Mouse (Mus musculus): ENCODE results near the gene Zfp69. TPM values are rescaled to one million over a fixed set of nuclear protein-coding genes. Genes with fewer than 3 reads are reported as not detected.

The Zfp69 gene
- total RNA-seq, 4 experiments from 2014 or later, result 1.6 to 3.0 (median 2.6) TPM

DNA sequence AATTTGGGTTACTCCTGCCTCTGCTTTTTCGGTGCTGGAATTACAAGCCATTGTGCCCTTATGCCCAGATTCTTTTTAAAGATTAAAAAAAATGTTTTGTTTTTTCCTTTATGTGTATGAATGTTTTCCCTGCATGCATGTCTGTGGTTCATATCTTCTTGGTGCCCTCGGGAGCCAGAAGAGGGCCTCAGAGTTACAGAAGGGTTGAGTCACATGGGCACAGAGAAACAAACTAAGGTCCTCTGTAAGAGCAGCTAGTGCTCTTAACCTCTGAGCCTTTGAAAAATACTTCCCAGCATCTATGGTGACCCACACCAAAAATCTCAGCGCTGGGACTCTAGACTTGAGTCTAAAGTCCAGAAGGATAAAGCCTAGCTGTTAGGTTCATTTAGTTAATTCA, 26.1 kb downstream of the Zfp69 start:
- no peak for DNase-seq (ENCODE audit: low spot score in 2 of 2)

GRCm38 (mm10) chr4:120924554-120925299, 26.8 kb downstream of the Zfp69 start, which contains the start of gene Exo5:
Gene Exo5 (minus strand): TSS chr4:120925017.
- DNase-seq (ENCODE audit: low spot score in 2 of 2), result peak; percentile 83 to 88

DNA sequence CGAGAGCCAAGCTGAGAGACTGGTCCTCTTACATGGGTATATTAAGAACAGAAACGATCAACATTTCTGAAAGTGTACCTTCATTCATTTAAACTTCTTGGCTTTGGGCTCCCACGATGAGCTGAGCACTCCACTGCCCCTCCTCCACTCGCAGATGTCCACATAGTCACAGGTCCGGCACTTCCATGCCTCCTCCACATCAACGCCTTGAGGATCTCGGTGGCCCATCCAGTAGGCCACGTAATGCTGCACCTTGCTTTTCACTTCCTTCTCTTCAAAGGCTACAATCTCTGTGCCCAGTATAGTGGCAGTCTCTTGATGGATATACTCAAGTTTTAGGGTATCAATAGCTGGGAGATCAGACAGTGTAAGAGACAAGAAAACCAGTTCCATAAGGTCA, 30.0 kb downstream of the Zfp69 start:
- DNase-seq (ENCODE audit: low spot score in 2 of 2), result no peak

DNA sequence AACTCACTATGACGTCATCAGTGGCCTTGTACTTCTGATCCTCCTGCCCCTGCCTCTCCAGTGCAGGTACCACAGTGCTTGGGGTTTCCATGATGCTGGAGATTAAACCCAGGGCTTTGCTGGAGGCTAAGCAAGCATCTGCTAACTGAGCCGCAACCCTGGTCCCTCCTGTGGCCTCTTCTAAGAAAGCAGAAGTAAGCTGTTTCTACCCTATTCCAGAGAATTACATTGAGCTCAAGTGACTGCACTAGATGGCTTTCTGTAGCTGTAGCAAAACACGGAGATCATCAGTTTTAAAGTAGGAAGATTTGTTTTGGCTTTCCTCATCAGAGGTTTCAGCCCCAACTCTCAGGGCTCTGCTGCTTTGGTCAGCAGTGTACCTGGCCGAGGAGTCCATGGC, 37.0 kb downstream of the Zfp69 start:
- no peak for DNase-seq (ENCODE audit: low spot score in 2 of 2)

GRCm38 (mm10) chr4:120913861-120914260, 37.6 kb downstream of the Zfp69 start:
- no peak for DNase-seq (ENCODE audit: low spot score in 2 of 2)

DNA sequence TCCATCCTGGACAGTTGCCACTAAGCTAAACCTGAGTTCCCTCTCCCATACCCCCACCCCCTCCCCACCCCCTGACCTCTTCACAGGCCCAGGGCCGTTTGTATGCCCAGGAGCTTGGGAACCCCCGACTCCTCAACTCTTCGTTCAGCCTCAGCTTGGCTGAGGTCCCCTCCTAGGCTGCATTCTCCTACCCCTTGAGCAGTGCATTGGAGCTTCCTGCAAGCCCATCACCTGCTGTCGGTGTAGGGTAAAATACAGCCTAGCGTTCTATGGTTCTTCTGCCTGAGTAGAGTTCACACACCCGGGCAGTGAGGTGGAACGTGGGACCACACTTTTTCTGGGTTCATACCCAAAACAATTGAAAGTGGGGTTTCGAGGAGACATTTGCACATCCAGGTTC, 38.1 kb downstream of the Zfp69 start:
- DNase-seq (ENCODE audit: low spot score in 2 of 2), result no peak

GRCm38 (mm10) chr4:120912866-120913265, 38.6 kb downstream of the Zfp69 start:
- DNase-seq (ENCODE audit: low spot score in 2 of 2), result no peak

DNA sequence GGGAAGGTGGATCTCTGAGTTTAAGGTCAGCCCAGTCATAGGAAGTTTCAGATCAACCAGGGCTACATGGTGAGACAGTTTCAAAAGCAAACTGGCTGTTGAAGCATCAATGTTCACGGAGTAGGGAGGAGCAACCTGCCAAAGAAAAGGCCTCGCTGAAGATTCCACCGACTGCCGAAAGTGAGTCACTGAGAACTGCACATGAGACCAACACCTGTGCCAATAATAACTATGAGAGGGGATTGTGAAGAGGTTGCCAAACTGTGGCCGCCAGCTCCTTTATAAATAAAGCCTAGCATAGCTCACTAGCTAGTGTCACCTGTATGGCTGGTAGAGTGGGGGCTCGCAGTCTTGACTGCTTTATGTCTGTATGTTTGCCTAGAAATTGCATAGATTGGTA, 40.4 kb downstream of the Zfp69 start:
- DNase-seq (ENCODE audit: low spot score in 2 of 2), result no peak

- peak in 1 of 2 experiments; percentile 35 for DNase-seq (ENCODE audit: low spot score in 2 of 2)
Measured at GRCm38 (mm10) chr4:120909558-120910150, 41.8 kb downstream of the Zfp69 start.

GRCm38 (mm10) chr4:120905644-120906043, 45.9 kb downstream of the Zfp69 start:
- no peak for DNase-seq (ENCODE audit: low spot score in 2 of 2)

DNA sequence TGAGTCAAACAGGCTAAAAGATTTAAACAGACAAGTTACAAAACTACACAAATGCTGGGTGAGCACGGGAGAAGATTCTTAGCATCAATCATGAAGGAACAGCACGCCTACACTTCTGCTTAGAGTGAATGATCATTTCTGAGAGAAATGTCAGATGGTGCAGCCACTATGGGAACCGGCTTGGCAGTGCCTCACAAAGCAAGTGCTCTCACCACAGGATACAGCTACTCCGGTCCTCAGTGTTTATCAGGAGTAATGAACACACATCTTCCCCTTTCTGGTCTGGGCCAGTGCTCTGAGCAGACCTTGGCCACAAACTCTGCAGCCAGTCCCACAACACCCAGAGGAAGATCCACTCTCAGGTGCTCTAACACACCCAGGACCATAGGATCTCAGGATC, 47.0 kb downstream of the Zfp69 start:
- DNase-seq (ENCODE audit: low spot score in 2 of 2), result no peak

- no peak for DNase-seq (ENCODE audit: low spot score in 2 of 2)
Measured at GRCm38 (mm10) chr4:120895810-120896584, 55.5 kb downstream of the Zfp69 start.

GRCm38 (mm10) chr4:120895226-120895625, 56.3 kb downstream of the Zfp69 start:
- DNase-seq (ENCODE audit: low spot score in 2 of 2), result no peak

DNA sequence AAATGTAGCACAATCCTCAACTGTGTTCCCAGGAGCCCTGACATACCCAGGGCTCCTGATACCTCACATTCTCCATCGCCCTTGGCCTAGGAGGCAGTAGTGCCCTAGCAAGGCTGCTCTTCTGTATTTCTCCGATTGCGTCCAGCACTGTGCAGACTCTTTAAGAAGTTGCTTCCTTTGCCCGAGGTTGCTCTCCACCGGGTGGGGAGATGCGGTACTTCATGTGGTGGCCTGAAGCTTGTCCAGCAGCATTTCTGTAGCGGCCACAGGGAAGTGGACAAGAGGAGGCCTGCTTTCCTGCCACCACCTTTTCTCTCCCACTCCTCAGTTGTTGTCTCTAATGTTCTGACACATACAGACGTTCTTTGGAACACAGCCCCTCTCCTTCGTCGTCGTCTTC, 56.9 kb downstream of the Zfp69 start:
- no peak for DNase-seq (ENCODE audit: low spot score in 2 of 2)

DNA sequence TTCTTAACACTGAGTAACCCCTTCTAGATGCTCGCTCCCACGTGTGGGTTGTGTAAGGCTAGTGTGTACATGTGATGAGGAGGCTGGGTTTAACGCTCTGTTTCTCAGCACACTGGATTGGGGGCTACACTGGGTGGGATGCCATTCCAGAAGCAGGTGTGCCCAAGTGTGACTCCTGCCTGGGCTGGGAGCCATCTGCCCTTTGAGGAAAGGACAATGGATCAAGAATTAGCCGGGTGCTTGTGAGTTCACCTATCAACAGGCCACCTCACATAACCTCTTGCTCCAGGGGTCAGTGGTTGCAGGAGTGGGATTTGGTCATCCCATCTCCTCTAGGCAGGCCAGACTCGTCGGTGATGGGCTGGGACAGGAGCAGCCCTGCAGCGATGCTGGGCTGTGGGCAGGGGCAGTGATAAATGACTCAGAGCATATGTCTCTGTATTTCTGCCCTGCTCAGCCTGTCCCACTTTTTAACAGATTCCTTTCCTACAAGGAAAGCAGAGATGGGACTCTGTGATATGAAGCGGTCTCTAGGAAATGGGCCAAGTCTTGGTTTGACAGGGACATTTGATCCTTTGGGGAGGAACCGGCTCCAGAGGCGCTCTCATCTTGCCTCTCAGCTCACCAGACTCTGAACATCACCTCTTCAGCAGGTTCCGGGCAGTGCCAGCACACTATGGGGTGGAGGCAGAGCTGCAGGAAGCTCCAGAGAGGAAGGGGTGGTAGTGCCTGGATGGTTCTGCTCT, 57.7 kb downstream of the Zfp69 start:
- no peak for DNase-seq (ENCODE audit: low spot score in 2 of 2)

DNA sequence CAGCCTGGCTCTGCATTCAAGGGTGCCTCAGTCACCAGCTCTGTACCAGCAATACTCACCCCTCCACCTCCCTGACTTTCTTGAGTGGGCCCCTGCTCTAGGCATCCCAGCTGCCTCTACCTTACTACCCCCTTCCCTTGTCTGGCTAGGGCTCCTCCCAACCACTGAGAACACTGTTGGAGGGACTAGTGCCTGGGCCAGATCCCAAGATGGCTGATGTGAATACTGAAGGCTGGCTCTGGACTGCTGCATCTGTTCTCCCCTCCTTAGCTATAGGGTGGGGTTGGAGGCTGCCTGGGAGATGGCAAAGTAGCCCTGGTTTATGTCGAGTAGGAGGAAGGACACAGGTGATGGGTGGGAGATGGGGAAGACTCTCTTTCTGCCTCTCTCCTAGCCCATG, 59.0 kb downstream of the Zfp69 start:
- DNase-seq (ENCODE audit: low spot score in 2 of 2), result no peak

DNA sequence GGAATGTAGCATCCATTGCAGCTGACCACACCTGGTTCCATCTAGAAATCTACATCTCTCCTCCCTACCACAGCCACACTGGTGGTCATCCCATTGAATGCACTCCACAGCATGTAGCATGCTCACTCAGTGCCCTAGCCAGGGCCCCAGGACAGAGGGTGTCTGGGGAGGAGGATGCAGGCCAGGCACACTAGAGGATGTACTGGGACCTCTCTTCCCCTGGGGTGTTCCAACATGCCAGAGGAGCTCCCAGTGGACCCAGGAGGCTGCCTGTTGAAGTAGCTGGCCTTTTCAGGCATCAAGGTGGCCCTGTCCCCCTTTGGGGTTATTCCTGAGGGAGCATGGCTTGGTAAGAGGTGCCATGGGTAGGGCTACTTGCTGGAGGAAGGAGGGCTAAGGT, 59.5 kb downstream of the Zfp69 start:
- no peak for DNase-seq (ENCODE audit: low spot score in 2 of 2)

DNA sequence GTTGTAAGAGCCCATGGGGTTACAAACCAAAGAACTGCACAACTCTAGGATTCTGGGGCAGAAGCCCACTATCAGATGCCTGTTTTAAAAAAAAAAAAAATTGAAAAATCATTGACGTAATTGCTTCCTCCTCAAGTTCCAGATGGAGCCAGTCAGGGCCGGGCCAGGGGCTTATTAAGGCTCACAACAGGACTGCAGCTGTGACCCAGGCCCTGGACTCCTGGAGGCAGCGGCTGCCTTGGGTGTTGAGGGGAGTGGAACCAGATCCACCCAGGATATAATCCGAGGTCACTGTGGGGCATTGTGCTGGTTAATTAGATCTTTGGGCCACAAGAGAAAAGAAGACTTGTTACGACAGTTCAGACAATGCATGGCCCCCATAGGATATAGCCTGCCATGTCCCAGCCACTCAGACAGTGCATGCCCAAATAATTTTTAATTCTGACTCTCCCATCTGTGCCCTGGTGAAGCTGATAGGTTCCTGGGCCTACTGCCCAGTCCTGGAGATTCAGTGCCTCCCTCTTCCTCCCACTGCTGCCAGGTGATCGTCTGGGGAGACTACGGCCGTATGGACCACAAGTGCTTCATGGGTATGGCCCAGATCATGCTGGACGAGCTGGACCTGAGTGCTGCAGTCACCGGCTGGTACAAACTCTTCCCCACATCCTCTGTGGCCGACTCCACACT, 60.6 kb downstream of the Zfp69 start:
- DNase-seq (ENCODE audit: low spot score in 2 of 2), result no peak

DNA sequence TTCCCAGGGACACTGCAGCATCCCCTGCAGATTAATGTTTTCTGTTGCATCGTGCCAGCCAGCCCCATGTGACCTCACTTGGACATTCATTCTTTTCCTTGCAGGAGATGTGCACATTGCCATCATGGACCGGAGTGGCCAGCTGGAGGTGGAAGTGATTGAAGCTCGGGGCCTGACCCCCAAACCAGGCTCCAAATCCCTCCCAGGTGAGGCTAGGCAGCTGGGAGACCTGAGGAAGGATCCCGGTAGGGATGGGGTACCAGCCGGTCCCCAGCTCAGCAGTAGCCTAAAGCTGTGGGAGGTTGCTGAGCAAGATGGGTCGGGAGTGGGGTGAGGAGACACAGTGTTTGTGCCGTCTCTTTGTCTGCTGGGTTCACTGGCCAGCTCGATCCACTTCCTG, 62.6 kb downstream of the Zfp69 start:
- DNase-seq (ENCODE audit: low spot score in 2 of 2), result no peak

- DNase-seq (ENCODE audit: low spot score in 2 of 2), result peak in 1 of 2 experiments; percentile 68
Measured at GRCm38 (mm10) chr4:120887381-120888112, 64.0 kb downstream of the Zfp69 start.
